Mouse (Mus musculus) stomach, embryonic 16.5 days (tissue): ENCODE data around the gene Kdm7a. TPM values are rescaled to one million over a fixed set of nuclear protein-coding genes. Genes with fewer than 3 reads are reported as not detected.

Experiments
- ATAC-seq: fragments of 200-750 bp; cut with Nextera tagmentation; 2 replicates; pipeline ENCODE4 v1.8.0; 2017; ENCODE audit warnings: moderate number of reproducible peaks, moderate TSS enrichment; ENCODE audit not compliant: insufficient read depth, low FRiP score
- H3K27ac ChIP-seq: fragments of 300-500 bp; sonication (generic); 2 replicates; pipeline ENCODE4 v1.5.1; 2014; ENCODE audit warnings: low read length
- H3K27me3 ChIP-seq: fragments of 300-500 bp; sonication (generic); 2 replicates; pipeline ENCODE4 v1.6.1; 2014; ENCODE audit warnings: low read length, control low read depth, mixed read lengths; ENCODE audit not compliant: control insufficient read depth, insufficient read depth
- H3K36me3 ChIP-seq: fragments of 300-500 bp; sonication (generic); 2 replicates; pipeline ENCODE4 v1.6.1; 2014; ENCODE audit warnings: low read length; ENCODE audit not compliant: control insufficient read depth, insufficient read depth
- H3K4me1 ChIP-seq: fragments of 300-500 bp; sonication (generic); 2 replicates; pipeline ENCODE4 v1.6.1; 2014; ENCODE audit warnings: low read length, control low read depth, mixed read lengths; ENCODE audit not compliant: control insufficient read depth, insufficient read depth
- H3K4me2 ChIP-seq: fragments of 300-500 bp; sonication (generic); 2 replicates; pipeline ENCODE4 v1.6.1; 2014; ENCODE audit warnings: low read depth, low read length, mixed read lengths
- H3K4me3 ChIP-seq: fragments of 300-500 bp; sonication (generic); replicated peaks from 2 replicates; pipeline ENCODE4 v1.5.1; 2014; ENCODE audit warnings: mild to moderate bottlenecking, low read length
- H3K9ac ChIP-seq: fragments of 300-500 bp; sonication (generic); 2 replicates; pipeline ENCODE4 v1.6.1; 2014; ENCODE audit warnings: low read length
- H3K9me3 ChIP-seq: fragments of 300-500 bp; sonication (generic); replicated peaks from 2 replicates; pipeline ENCODE4 v1.6.1; 2016; ENCODE audit warnings: low read length, control low read depth; ENCODE audit not compliant: control insufficient read depth
- WGBS: fragments of 180-500 bp; shearing (Covaris S2); extraction: QIAGEN DNeasy Blood & Tissue Kit; methylation state at CpG from one replicate; pipeline ENCODE4 v1.1.7; 2014; 5-methylcytosine and 5-hydroxymethylcytosine counted together
- polyA plus RNA-seq: library from polyadenylated mRNA; unstranded; fragments of >200 nt; fragmentation: Nextera tagmentation; extraction: Ambion mirVana; gene quantifications from 2 replicates; pipeline ENCODE4 v1.2.1, GENCODE M21; 2015

The Kdm7a gene
- polyA plus RNA-seq, 1 experiment from 2014 or later, result 6.6 TPM

- WGBS, result 91% methylated on average over 3 of the region's 3 CpGs
- Histone ChIP-seq H3K27ac (no peak overlapping the region), H3K4me1 (no peaks in the 10 kb centered on the region), H3K27me3 (no peaks in the 10 kb centered on the region), H3K4me3 (no peak overlapping the region), H3K36me3 (no peaks in the 10 kb centered on the region), H3K9me3 (no peaks in the 10 kb centered on the region), H3K9ac (no peak overlapping the region), H3K4me2 (no peak overlapping the region)
- no peak for ATAC-seq
Observed at GRCm38 (mm10) chr6:39217138-39217537, 10.5 kb upstream of the Kdm7a start.

- Histone ChIP-seq H3K27ac (no peak overlapping the region), H3K4me2 (no peak overlapping the region), H3K9me3 (no peaks in the 10 kb centered on the region), H3K36me3 (no peaks in the 10 kb centered on the region), H3K4me3 (no peak overlapping the region), H3K4me1 (no peaks in the 10 kb centered on the region), H3K27me3 (no peaks in the 10 kb centered on the region), H3K9ac (no peak overlapping the region)
- no peak for ATAC-seq
- 57% methylated on average over 5 of the region's 5 CpGs for whole genome bisulfite sequencing
Observed at GRCm38 (mm10) chr6:39214949-39215606, 8.5 kb upstream of the Kdm7a start.

- H3K9ac ChIP-seq, result no peak overlapping the region
- ATAC-seq, result no peak
- no peaks in the 10 kb centered on the region for H3K36me3 ChIP-seq
- 83% methylated on average over 4 of the region's 4 CpGs for WGBS
- H3K27ac ChIP-seq, result no peak overlapping the region
- no peaks in the 10 kb centered on the region for H3K9me3 ChIP-seq
- H3K4me3 ChIP-seq, result no peak overlapping the region
- no peaks in the 10 kb centered on the region for H3K4me1 ChIP-seq
- no peak overlapping the region for H3K4me2 ChIP-seq
- no peaks in the 10 kb centered on the region for H3K27me3 ChIP-seq
Observed at GRCm38 (mm10) chr6:39209677-39210076, 3.1 kb upstream of the Kdm7a start.

GRCm38 (mm10) chr6:39208181-39208580 is 1.6 kb upstream of the Kdm7a start:
- Histone ChIP-seq H3K9me3 (no peaks in the 10 kb centered on the region), H3K36me3 (no peaks in the 10 kb centered on the region), H3K27me3 (no peaks in the 10 kb centered on the region), H3K27ac (no peak overlapping the region), H3K4me1 (0 out of 2 replicates have a peak, but pooled peaks cover 5% of the 10 kb centered on the region), H3K4me2 (no peak overlapping the region), H3K4me3 (no peak overlapping the region), H3K9ac (no peak overlapping the region)
- 77% methylated on average over 4 of the region's 4 CpGs for WGBS
- ATAC-seq, result no peak

- under 1% methylated on average over 109 of the region's 121 CpGs for WGBS
- H3K27me3 ChIP-seq, result no peaks in the 10 kb centered on the region
- ATAC-seq, result peak; percentile 56
Observed at GRCm38 (mm10) chr6:39205650-39206580, 674 bp downstream of the Kdm7a start.

GRCm38 (mm10) chr6:39205064-39205649 is 1.4 kb downstream of the Kdm7a start:
- Histone ChIP-seq H3K4me1 (0 out of 2 replicates have a peak, but pooled peaks cover 5% of the 10 kb centered on the region), H3K9me3 (no peaks in the 10 kb centered on the region), H3K36me3 (no peaks in the 10 kb centered on the region), H3K27ac (peak overlapping the region; percentile 99), H3K4me2 (peak overlapping the region; percentile 55), H3K27me3 (no peaks in the 10 kb centered on the region), H3K4me3 (peak overlapping the region; percentile 98), H3K9ac (peak overlapping the region; percentile 98)
- under 1% methylated on average over 30 of the region's 30 CpGs for WGBS
- ATAC-seq, result peak; percentile 48; the same call in 1 of the 2 replicates

More at GRCm38 (mm10) chr6:39205650-39206580, 674 bp downstream of the Kdm7a start:
- Histone ChIP-seq H3K4me1 (0 out of 2 replicates have a peak, but pooled peaks cover 5% of the 10 kb centered on the region), H3K27ac (peak overlapping the region; percentile 99), H3K4me3 (peak overlapping the region; percentile 98), H3K9me3 (no peaks in the 10 kb centered on the region), H3K4me2 (peak overlapping the region; percentile 55), H3K9ac (peak overlapping the region; percentile 98), H3K36me3 (no peaks in the 10 kb centered on the region)

GRCm38 (mm10) chr6:39204444-39204843 is 2.1 kb downstream of the Kdm7a start:
- no peak overlapping the region for H3K9ac ChIP-seq
- no peaks in the 10 kb centered on the region for H3K27me3 ChIP-seq
- H3K4me1 ChIP-seq, result 0 out of 2 replicates have a peak, but pooled peaks cover 5% of the 10 kb centered on the region
- WGBS, result 44% methylated on average over 4 of the region's 4 CpGs
- H3K36me3 ChIP-seq, result no peaks in the 10 kb centered on the region
- ATAC-seq, result no peak
- no peak overlapping the region; the same call in 1 of the 2 replicates for H3K4me2 ChIP-seq
- no peak overlapping the region for H3K4me3 ChIP-seq
- no peaks in the 10 kb centered on the region for H3K9me3 ChIP-seq
- no peak overlapping the region for H3K27ac ChIP-seq

GRCm38 (mm10) chr6:39203236-39203635 is 3.4 kb downstream of the Kdm7a start:
- ATAC-seq, result no peak
- no peak overlapping the region for H3K4me2 ChIP-seq
- 0 out of 2 replicates have a peak, but pooled peaks cover 5% of the 10 kb centered on the region for H3K4me1 ChIP-seq
- H3K36me3 ChIP-seq, result no peaks in the 10 kb centered on the region
- no peaks in the 10 kb centered on the region for H3K9me3 ChIP-seq
- no peak overlapping the region for H3K27ac ChIP-seq
- no peaks in the 10 kb centered on the region for H3K27me3 ChIP-seq
- no peak overlapping the region for H3K9ac ChIP-seq
- no peak overlapping the region for H3K4me3 ChIP-seq
- 76% methylated on average over 4 of the region's 4 CpGs for WGBS
